Mouse (Mus musculus): ENCODE results near the gene Wfdc15a. TPM values are rescaled to one million over a fixed set of nuclear protein-coding genes. Genes with fewer than 3 reads are reported as not detected.

Gene Wfdc15a
- total and polyA plus RNA-seq, 3 experiments = not detected

DNA sequence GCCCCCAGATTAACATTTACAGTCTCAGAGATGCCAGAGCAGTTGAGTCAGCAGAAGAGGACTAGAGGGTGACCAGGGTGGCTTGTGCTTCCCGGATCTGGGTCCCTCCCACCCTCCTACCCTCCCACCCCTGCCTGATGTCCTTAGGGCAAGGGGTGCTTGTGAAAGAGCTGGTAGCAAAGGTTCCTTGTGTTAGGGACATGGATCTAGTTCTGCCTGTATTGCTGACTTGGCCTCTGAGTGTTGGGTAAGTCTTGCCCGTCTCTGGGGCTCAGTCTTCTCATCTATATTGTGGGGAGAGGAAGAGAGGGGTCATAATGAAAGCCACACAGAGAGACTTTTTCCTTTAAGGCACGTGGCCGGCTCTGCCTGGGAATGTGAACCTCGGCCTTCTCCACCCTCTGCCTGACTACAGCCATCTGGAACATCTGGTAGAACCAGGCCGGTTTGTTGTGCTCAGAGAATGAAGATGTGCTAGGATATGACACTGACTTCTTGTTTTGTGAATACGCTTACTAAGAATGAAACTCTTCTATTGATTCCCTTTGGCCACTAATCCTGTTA lies 17.2 kb downstream of the Wfdc15a start, which contains the start of gene Wfdc5:
Wfdc5 (minus strand) TSS at position 51 of the 564 bp plus-strand sequence.
- Histone ChIP-seq H3K36me3 (ENCODE audit: control insufficient read depth in 1 of 2, insufficient read depth in 2 of 2, low read length in 2 of 2) (peaks cover 0 to 5% of the 10 kb centered on the region in 2 experiments; a peak in 2 of 4 replicates), H3K4me3 (ENCODE audit: control insufficient read depth in 1 of 2, insufficient read depth in 1 of 2, low read depth in 2 of 2, low read length in 2 of 2) (no peak within 1 kb of the TSS), H3K9ac (ENCODE audit: control insufficient read depth, low read depth, low read length, poor library complexity, severe bottlenecking) (no peak within 1 kb of the TSS), H3K27ac (ENCODE audit: control insufficient read depth, low read depth, low read length) (no peak within 1 kb of the TSS), H3K79me2 (ENCODE audit: control insufficient read depth, insufficient read depth, low read length, poor library complexity) (no peaks in the 10 kb centered on the region), H3K9me3 (replicated peaks; ENCODE audit: insufficient read depth, low read length) (no peaks in the 10 kb centered on the region), H3K27me3 (ENCODE audit: control insufficient read depth in 1 of 2, insufficient read depth in 2 of 2, low read length in 2 of 2) (no peaks in the 10 kb centered on the region; a peak in 1 of 4 replicates), H3K4me1 (ENCODE audit: control insufficient read depth in 1 of 2, insufficient read depth in 2 of 2, low read length in 2 of 2) (peaks cover 2 to 8% of the 10 kb centered on the region in 2 experiments)
- DNase-seq (ENCODE audit: low read depth, low spot score) = no peak
- TF ChIP-seq SIN3A (IDR thresholded peaks at IDR 0.05; ENCODE audit: low read length) (no peak), USF2 (IDR thresholded peaks at IDR 0.05; ENCODE audit: borderline replicate concordance in 1 of 2, insufficient read depth in 1 of 2, low read depth in 1 of 2, low read length in 2 of 2) (no peak), CTCF (IDR thresholded peaks at IDR 0.05 in 2 of 3, conservative IDR thresholded peaks at IDR 0.05 in 1 of 3; ENCODE audit: control insufficient read depth in 1 of 3, insufficient read depth in 1 of 3, low read depth in 2 of 3, low read length in 3 of 3, poor library complexity in 1 of 3, severe bottlenecking in 1 of 3) (no peak), UBTF (IDR thresholded peaks at IDR 0.05; ENCODE audit: borderline replicate concordance, insufficient read depth, low read depth, low read length) (no peak), E2F4 (IDR thresholded peaks at IDR 0.05; ENCODE audit: borderline replicate concordance, low read depth, low read length) (no peak), KAT2A (conservative IDR thresholded peaks at IDR 0.05; ENCODE audit: low read depth, low read length) (no peak), TBP (IDR thresholded peaks at IDR 0.05; ENCODE audit: low read depth, low read length) (no peak), POLR2A (IDR thresholded peaks at IDR 0.05; ENCODE audit: control insufficient read depth in 1 of 2, insufficient read depth in 1 of 2, low read depth in 1 of 2, low read length in 2 of 2, poor library complexity in 1 of 2) (no peak), MAX (IDR thresholded peaks at IDR 0.05; ENCODE audit: low read length) (no peak), ZNF384 (IDR thresholded peaks at IDR 0.05; ENCODE audit: low read depth, low read length) (no peak), EP300 (IDR thresholded peaks at IDR 0.05; ENCODE audit: low read depth in 1 of 2, low read length in 2 of 2) (no peak)

DNA sequence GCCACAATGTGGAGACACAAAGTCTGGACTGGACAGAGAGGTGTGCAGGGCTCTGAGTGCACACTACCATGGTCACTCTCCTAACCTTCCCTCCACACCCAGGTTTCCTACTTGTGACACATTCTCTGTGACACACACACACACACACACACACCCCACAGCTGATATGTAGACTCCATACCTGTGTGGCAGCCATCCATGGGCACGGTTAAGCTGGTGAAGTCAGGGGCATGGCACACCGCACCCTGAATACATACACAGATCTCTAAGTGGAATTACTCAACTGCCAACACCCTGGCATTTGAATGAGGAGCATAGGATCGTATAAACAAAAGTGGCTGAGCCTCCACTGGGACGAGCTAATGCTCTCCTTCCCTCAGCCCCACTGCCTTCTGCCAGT lies 19.2 kb downstream of the Wfdc15a start:
- no peak for DNase-seq (ENCODE audit: low read depth, low spot score)
- no peak overlapping the region for H3K4me3 ChIP-seq (ENCODE audit: control insufficient read depth in 1 of 2, insufficient read depth in 1 of 2, low read depth in 2 of 2, low read length in 2 of 2)
- peaks cover 0 to 7% of the 10 kb centered on the region in 2 experiments; a peak in 2 of 4 replicates for H3K36me3 ChIP-seq (ENCODE audit: control insufficient read depth in 1 of 2, insufficient read depth in 2 of 2, low read length in 2 of 2)
- H3K9ac ChIP-seq (ENCODE audit: control insufficient read depth, low read depth, low read length, poor library complexity, severe bottlenecking) = no peak overlapping the region
- H3K9me3 ChIP-seq (replicated peaks; ENCODE audit: insufficient read depth, low read length) = no peaks in the 10 kb centered on the region
- TF ChIP-seq MAZ (IDR thresholded peaks at IDR 0.05; ENCODE audit: low read depth, low read length) (no peak), CTCF (IDR thresholded peaks at IDR 0.05 in 2 of 3, conservative IDR thresholded peaks at IDR 0.05 in 1 of 3; ENCODE audit: control insufficient read depth in 1 of 3, insufficient read depth in 1 of 3, low read depth in 2 of 3, low read length in 3 of 3, poor library complexity in 1 of 3, severe bottlenecking in 1 of 3) (no peak), MYB (IDR thresholded peaks at IDR 0.05; ENCODE audit: low read depth, low read length) (no peak), ZC3H11A (IDR thresholded peaks at IDR 0.05; ENCODE audit: low read depth, low read length) (no peak), POLR2AphosphoS2 (IDR thresholded peaks at IDR 0.05; ENCODE audit: low read length) (no peak), MAFK (IDR thresholded peaks at IDR 0.05; ENCODE audit: borderline replicate concordance, low read depth, low read length) (no peak), BHLHE40 (IDR thresholded peaks at IDR 0.05; ENCODE audit: borderline replicate concordance, low read depth, low read length) (no peak), NRF1 (IDR thresholded peaks at IDR 0.05; ENCODE audit: insufficient read depth, low read depth, low read length, poor library complexity, severe bottlenecking) (no peak), TBP (IDR thresholded peaks at IDR 0.05; ENCODE audit: low read depth, low read length) (no peak), JUND (IDR thresholded peaks at IDR 0.05; ENCODE audit: low read depth, low read length) (no peak), E2F4 (IDR thresholded peaks at IDR 0.05; ENCODE audit: borderline replicate concordance, low read depth, low read length) (no peak), ETS1 (IDR thresholded peaks at IDR 0.05; ENCODE audit: low read depth, low read length) (no peak), SMC3 (IDR thresholded peaks at IDR 0.05; ENCODE audit: low read depth, low read length) (no peak), CHD2 (IDR thresholded peaks at IDR 0.05; ENCODE audit: low read length) (no peak), MXI1 (IDR thresholded peaks at IDR 0.05; ENCODE audit: low read depth, low read length) (no peak), KAT2A (conservative IDR thresholded peaks at IDR 0.05; ENCODE audit: low read depth, low read length) (no peak), NELFE (IDR thresholded peaks at IDR 0.05; ENCODE audit: low read depth, low read length) (no peak), POLR2AphosphoS5 (IDR thresholded peaks at IDR 0.05; ENCODE audit: borderline replicate concordance, low read depth, low read length) (no peak), EP300 (IDR thresholded peaks at IDR 0.05; ENCODE audit: low read depth in 1 of 2, low read length in 2 of 2) (no peak)
- H3K27me3 ChIP-seq (ENCODE audit: control insufficient read depth in 1 of 2, insufficient read depth in 2 of 2, low read length in 2 of 2) = no peaks in the 10 kb centered on the region; a peak in 1 of 4 replicates
- no peaks in the 10 kb centered on the region for H3K79me2 ChIP-seq (ENCODE audit: control insufficient read depth, insufficient read depth, low read length, poor library complexity)
- H3K4me1 ChIP-seq (ENCODE audit: control insufficient read depth in 1 of 2, insufficient read depth in 2 of 2, low read length in 2 of 2) = peaks cover 2 to 11% of the 10 kb centered on the region in 2 experiments
- H3K27ac ChIP-seq (ENCODE audit: control insufficient read depth, low read depth, low read length) = no peak overlapping the region

Measured in MEL (cell line).